Mouse (Mus musculus): Measurements from ENCODE around the gene Anks3. TPM values are rescaled to one million over a fixed set of nuclear protein-coding genes. Genes with fewer than 3 reads are reported as not detected.

The Anks3 gene
- total and polyA plus RNA-seq, 2 experiments from 2014 or later = 38.0 to 47.7 TPM

- Histone ChIP-seq H3K36me3 (ENCODE audit: insufficient read depth, low read length) (peaks cover 42% of the 10 kb centered on the region), H3K27me3 (ENCODE audit: insufficient read depth, low read length) (no peaks in the 10 kb centered on the region), H3K4me1 (ENCODE audit: insufficient read depth, low read length) (no peaks in the 10 kb centered on the region), H3K4me2 (ENCODE audit: low read depth, low read length) (no peak overlapping the region), H3K4me3 (ENCODE audit: low read length) (no peak overlapping the region), H3K27ac (no peak overlapping the region), H3K9me3 (ENCODE audit: low read length) (no peaks in the 10 kb centered on the region), H3K9ac (replicated peaks; ENCODE audit: low read length) (no peak overlapping the region)
- DNase-seq (ENCODE audit: low spot score) (no peak), ATAC-seq (no peak)
- no peak for TF ChIP-seq CTCF (IDR thresholded peaks at IDR 0.05; ENCODE audit: low read depth)
- 71% methylated on average over 3 of the region's 3 CpGs for WGBS
Measured at GRCm38 (mm10) chr16:4957446-4957845, 6.6 kb downstream of the Anks3 start.

GRCm38 (mm10) chr16:4956609-4957008 lies 7.4 kb downstream of the Anks3 start:
- H3K9me3 ChIP-seq (ENCODE audit: low read length) = no peaks in the 10 kb centered on the region
- H3K27me3 ChIP-seq (ENCODE audit: insufficient read depth, low read length) = no peaks in the 10 kb centered on the region
- H3K9ac ChIP-seq (replicated peaks; ENCODE audit: low read length) = no peak overlapping the region
- WGBS = 85% methylated on average over 3 of the region's 3 CpGs
- TF ChIP-seq CTCF (IDR thresholded peaks at IDR 0.05; ENCODE audit: low read depth) = no peak
- peaks cover 50% of the 10 kb centered on the region for H3K36me3 ChIP-seq (ENCODE audit: insufficient read depth, low read length)
- no peak for DNase-seq (ENCODE audit: low spot score)
- H3K4me3 ChIP-seq (ENCODE audit: low read length) = no peak overlapping the region
- no peaks in the 10 kb centered on the region for H3K4me1 ChIP-seq (ENCODE audit: insufficient read depth, low read length)
- no peak for ATAC-seq
- no peak overlapping the region for H3K27ac ChIP-seq
- no peak overlapping the region for H3K4me2 ChIP-seq (ENCODE audit: low read depth, low read length)

- Histone ChIP-seq H3K27me3 (ENCODE audit: insufficient read depth, low read length) (no peaks in the 10 kb centered on the region), H3K4me3 (ENCODE audit: low read length) (no peak overlapping the region), H3K36me3 (ENCODE audit: insufficient read depth, low read length) (peaks cover 77% of the 10 kb centered on the region), H3K4me2 (ENCODE audit: low read depth, low read length) (no peak overlapping the region), H3K4me1 (ENCODE audit: insufficient read depth, low read length) (no peaks in the 10 kb centered on the region), H3K9me3 (ENCODE audit: low read length) (no peaks in the 10 kb centered on the region), H3K27ac (no peak overlapping the region), H3K9ac (replicated peaks; ENCODE audit: low read length) (no peak overlapping the region)
- DNase-seq (ENCODE audit: low spot score) = no peak
- no peak for TF ChIP-seq CTCF (IDR thresholded peaks at IDR 0.05; ENCODE audit: low read depth)
- WGBS = 74% methylated on average over 4 of the region's 4 CpGs
- ATAC-seq = no peak
Measured at GRCm38 (mm10) chr16:4947378-4947777, 16.6 kb downstream of the Anks3 start.

- Histone ChIP-seq H3K36me3 (ENCODE audit: insufficient read depth, low read length) (peaks cover 77% of the 10 kb centered on the region), H3K27me3 (ENCODE audit: insufficient read depth, low read length) (no peaks in the 10 kb centered on the region), H3K9me3 (ENCODE audit: low read length) (no peaks in the 10 kb centered on the region), H3K27ac (no peak overlapping the region), H3K9ac (replicated peaks; ENCODE audit: low read length) (no peak overlapping the region), H3K4me2 (ENCODE audit: low read depth, low read length) (no peak overlapping the region), H3K4me3 (ENCODE audit: low read length) (no peak overlapping the region), H3K4me1 (ENCODE audit: insufficient read depth, low read length) (no peaks in the 10 kb centered on the region)
- DNase-seq (ENCODE audit: low spot score) (no peak), ATAC-seq (no peak)
- TF ChIP-seq CTCF (IDR thresholded peaks at IDR 0.05; ENCODE audit: low read depth) = no peak
- 88% methylated on average over 3 of the region's 3 CpGs for WGBS
Measured at GRCm38 (mm10) chr16:4946155-4946554, 17.9 kb downstream of the Anks3 start.

GRCm38 (mm10) chr16:4945415-4945814 lies 18.6 kb downstream of the Anks3 start:
- DNase-seq (ENCODE audit: low spot score) = no peak
- Histone ChIP-seq H3K27me3 (ENCODE audit: insufficient read depth, low read length) (no peaks in the 10 kb centered on the region), H3K9ac (replicated peaks; ENCODE audit: low read length) (no peak overlapping the region), H3K36me3 (ENCODE audit: insufficient read depth, low read length) (peaks cover 77% of the 10 kb centered on the region), H3K4me1 (ENCODE audit: insufficient read depth, low read length) (no peaks in the 10 kb centered on the region), H3K4me2 (ENCODE audit: low read depth, low read length) (no peak overlapping the region), H3K27ac (no peak overlapping the region), H3K4me3 (ENCODE audit: low read length) (no peak overlapping the region), H3K9me3 (ENCODE audit: low read length) (no peaks in the 10 kb centered on the region)
- no peak for ATAC-seq
- TF ChIP-seq CTCF (IDR thresholded peaks at IDR 0.05; ENCODE audit: low read depth) = no peak
- 74% methylated on average over 4 of the region's 4 CpGs for WGBS

- H3K4me1 ChIP-seq (ENCODE audit: insufficient read depth, low read length) = peaks cover 6% of the 10 kb centered on the region; the same call in 1 of the 2 replicates
- TF ChIP-seq CTCF (IDR thresholded peaks at IDR 0.05; ENCODE audit: low read depth) = no peak
- peaks cover 71% of the 10 kb centered on the region for H3K36me3 ChIP-seq (ENCODE audit: insufficient read depth, low read length)
- no peak overlapping the region for H3K4me3 ChIP-seq (ENCODE audit: low read length)
- no peak overlapping the region for H3K4me2 ChIP-seq (ENCODE audit: low read depth, low read length)
- no peaks in the 10 kb centered on the region for H3K9me3 ChIP-seq (ENCODE audit: low read length)
- DNase-seq (ENCODE audit: low spot score) (no peak), ATAC-seq (no peak)
- WGBS = 98% methylated on average over 3 of the region's 3 CpGs
- no peaks in the 10 kb centered on the region for H3K27me3 ChIP-seq (ENCODE audit: insufficient read depth, low read length)
- no peak overlapping the region for H3K9ac ChIP-seq (replicated peaks; ENCODE audit: low read length)
- H3K27ac ChIP-seq = no peak overlapping the region
Measured at GRCm38 (mm10) chr16:4943431-4943830, 20.6 kb downstream of the Anks3 start.

- no peak overlapping the region for H3K4me2 ChIP-seq (ENCODE audit: low read depth, low read length)
- peaks cover 6% of the 10 kb centered on the region; the same call in 1 of the 2 replicates for H3K4me1 ChIP-seq (ENCODE audit: insufficient read depth, low read length)
- no peaks in the 10 kb centered on the region for H3K27me3 ChIP-seq (ENCODE audit: insufficient read depth, low read length)
- ATAC-seq = no peak
- no peak overlapping the region for H3K9ac ChIP-seq (replicated peaks; ENCODE audit: low read length)
- H3K4me3 ChIP-seq (ENCODE audit: low read length) = no peak overlapping the region
- no peak overlapping the region for H3K27ac ChIP-seq
- WGBS = 94% methylated on average over 8 of the region's 8 CpGs
- no peaks in the 10 kb centered on the region for H3K9me3 ChIP-seq (ENCODE audit: low read length)
- DNase-seq (ENCODE audit: low spot score) = no peak
- H3K36me3 ChIP-seq (ENCODE audit: insufficient read depth, low read length) = peaks cover 65% of the 10 kb centered on the region
- TF ChIP-seq CTCF (IDR thresholded peaks at IDR 0.05; ENCODE audit: low read depth) = no peak
Measured at GRCm38 (mm10) chr16:4942868-4943267, 21.1 kb downstream of the Anks3 start.

Data from hindbrain, postnatal 0 days (tissue).